Mouse (Mus musculus) duodenum, adult 2 months (tissue): ENCODE data around the gene Wnt7b. TPM values are rescaled to one million over a fixed set of nuclear protein-coding genes. Genes with fewer than 3 reads are reported as not detected.

Source experiments
- polyA plus RNA-seq: library from polyadenylated mRNA; depleted of rRNA; stranded (reverse); fragments of >200 nt; gene quantifications from 2 replicates; pipeline ENCODE4 v1.2.3, GENCODE M21; 2012; ENCODE audit warnings: low replicate concordance; rRNA removed

The Wnt7b gene
- polyA plus RNA-seq = 0.16 TPM in 1 of 2 replicates, not detected in the other

GRCm38 (mm10) chr15:85582356-85582910, at the start of gene Wnt7b:
Gene Wnt7b (minus strand): TSS chr15:85582473.

GRCm38 (mm10) chr15:85503127-85503526, 79.1 kb downstream of the Wnt7b start, which contains the start of gene 7530416G11Rik:
Gene 7530416G11Rik (minus strand): TSS chr15:85503227.

Other genes with a start within 250 kb of the Wnt7b start
- gene Atxn10, start 246.2 kb downstream of the Wnt7b start, polyA plus RNA-seq = 15.7 and 23.2 TPM in 2 replicates
- gene 7530416G11Rik, start 79.2 kb downstream of the Wnt7b start, polyA plus RNA-seq = not detected in 2 replicates
- 3.8 and 8.9 TPM in 2 replicates for gene Ppara, start 152.5 kb upstream of the Wnt7b start, polyA plus RNA-seq
- gene Cdpf1, start 229.2 kb upstream of the Wnt7b start, polyA plus RNA-seq = 40.1 and 40.5 TPM in 2 replicates
- gene Pkdrej, start 239.3 kb upstream of the Wnt7b start, polyA plus RNA-seq = 0.05 and 0.08 TPM in 2 replicates
- 6.5 and 7.1 TPM in 2 replicates for gene Ttc38, start 249.8 kb upstream of the Wnt7b start, polyA plus RNA-seq